Mouse (Mus musculus) macrophage (primary cell): ENCODE results near the gene Nfkbil1. TPM values are rescaled to one million over a fixed set of nuclear protein-coding genes. Genes with fewer than 3 reads are reported as not detected.

Source experiments
- H3K27ac ChIP-seq: fragments of 350-480 bp; formaldehyde crosslinking; 2 replicates; pipeline ENCODE4 v1.9.0; 2021
- H3K36me3 ChIP-seq: fragments of 350-480 bp; formaldehyde crosslinking; 2 replicates; pipeline ENCODE4 v1.9.0; 2021; ENCODE audit errors: inconsistent target
- H3K4me3 ChIP-seq: fragments of 350-480 bp; formaldehyde crosslinking; 2 replicates; pipeline ENCODE4 v1.9.0; 2021; ENCODE audit errors: inconsistent target
- H3K79me2 ChIP-seq: fragments of 350-480 bp; formaldehyde crosslinking; 2 replicates; pipeline ENCODE4 v1.9.0; 2021; ENCODE audit errors: inconsistent target
- WGBS: methylation state at CpG from one replicate; pipeline ENCODE4 v1.1.7; 2026; ENCODE audit warnings: inconsistent platforms; ENCODE audit not compliant: missing documents; 5-methylcytosine and 5-hydroxymethylcytosine counted together
- polyA plus RNA-seq: library from polyadenylated mRNA; stranded (reverse); fragments of 250-400 nt; gene quantifications from 3 replicates; pipeline ENCODE4 v1.2.4, GENCODE M21; 2018; ENCODE audit warnings: inconsistent platforms

Gene Nfkbil1
- polyA plus RNA-seq, 1 experiment from 2014 or later = 8.3 TPM

DNA sequence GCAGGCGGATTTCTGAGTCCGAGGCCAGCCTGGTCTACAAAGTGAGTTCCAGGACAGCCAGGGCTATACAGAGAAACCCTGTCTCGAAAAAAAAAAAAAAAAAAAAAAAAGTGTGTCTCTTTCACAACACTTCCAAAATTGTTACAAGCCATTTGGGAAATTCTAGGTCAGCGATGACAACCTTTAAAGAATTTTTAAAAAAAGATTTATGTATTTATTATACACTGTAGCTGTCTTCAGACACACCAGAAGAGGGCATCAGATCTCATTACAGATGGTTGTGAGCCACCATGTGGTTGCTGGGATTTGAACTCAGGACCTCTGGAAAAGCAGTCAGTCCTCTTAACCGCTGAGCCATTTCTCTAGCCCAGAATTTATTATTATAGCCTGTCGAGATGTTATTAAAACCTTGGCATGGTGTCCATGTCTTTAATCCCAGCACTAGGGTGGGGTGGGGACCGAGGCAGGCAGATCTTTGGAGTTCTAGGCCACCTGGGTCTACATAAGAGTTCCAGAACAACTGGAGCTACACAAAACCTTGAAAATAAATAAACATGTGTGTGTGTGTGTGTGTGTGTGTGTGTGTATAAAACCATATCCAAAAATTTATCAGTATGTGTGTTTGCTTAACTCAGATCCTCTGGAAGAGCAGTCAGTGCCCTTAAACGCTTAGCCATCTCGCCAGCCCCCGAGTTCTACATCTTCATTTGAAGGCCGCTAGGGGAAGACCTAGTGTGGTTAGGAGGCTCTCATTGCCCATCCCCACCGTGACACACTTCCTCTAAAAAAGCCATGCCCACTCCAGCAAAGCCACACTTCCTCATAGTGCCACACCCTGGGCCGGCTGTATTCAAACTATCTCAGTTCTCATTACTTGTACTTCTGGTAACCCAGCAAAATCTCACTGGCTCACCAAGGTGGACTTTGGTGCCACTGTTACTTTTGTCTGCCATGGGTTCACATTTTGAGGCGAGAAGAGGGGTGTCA, 23.2 kb upstream of the Nfkbil1 start:
- 28% methylated on average over 10 of the region's 14 CpGs for WGBS
- peaks cover 7% of the 10 kb centered on the region for H3K79me2 ChIP-seq
- peaks cover 3% of the 10 kb centered on the region; the same call in 1 of the 2 replicates for H3K36me3 ChIP-seq
- peak overlapping the region; percentile 98 for H3K27ac ChIP-seq
- no peak overlapping the region for H3K4me3 ChIP-seq

DNA sequence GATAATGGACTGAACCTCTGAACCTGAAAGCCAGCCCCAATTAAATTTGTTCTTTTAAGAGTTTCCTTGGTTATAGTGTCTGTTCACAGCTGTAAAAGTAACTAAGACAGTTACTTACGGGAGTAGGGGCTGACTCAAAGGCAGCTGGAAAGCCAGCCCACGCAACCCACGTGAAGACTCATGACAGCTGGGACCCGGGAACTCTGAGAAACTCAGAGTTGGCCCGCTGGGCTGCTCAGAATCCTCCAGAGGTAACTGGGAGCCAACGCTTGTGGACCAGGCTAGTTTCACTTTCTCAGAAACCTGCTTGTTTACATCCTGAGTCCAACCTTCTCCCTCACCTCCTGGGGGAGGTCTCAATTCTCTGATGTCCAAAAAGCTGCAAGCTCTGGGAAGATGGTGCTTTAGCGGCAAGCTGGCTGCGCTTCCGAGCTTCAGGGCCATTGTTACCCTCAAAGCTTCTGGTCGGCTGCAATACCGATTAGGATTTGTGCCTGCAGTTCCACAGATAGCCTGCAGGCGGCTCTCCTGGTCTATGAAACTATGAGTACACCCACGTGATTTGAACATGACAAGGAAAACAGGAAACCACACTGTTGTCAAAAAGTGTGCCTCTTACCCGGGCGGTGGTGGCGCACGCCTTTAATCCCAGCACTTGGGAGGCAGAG, 22.4 kb upstream of the Nfkbil1 start:
- H3K27ac ChIP-seq = peak overlapping the region; percentile 98
- H3K36me3 ChIP-seq = peaks cover 11% of the 10 kb centered on the region
- WGBS = 2% methylated on average over 12 of the region's 17 CpGs
- H3K79me2 ChIP-seq = no peaks in the 10 kb centered on the region
- peak overlapping the region; percentile 29 for H3K4me3 ChIP-seq

DNA sequence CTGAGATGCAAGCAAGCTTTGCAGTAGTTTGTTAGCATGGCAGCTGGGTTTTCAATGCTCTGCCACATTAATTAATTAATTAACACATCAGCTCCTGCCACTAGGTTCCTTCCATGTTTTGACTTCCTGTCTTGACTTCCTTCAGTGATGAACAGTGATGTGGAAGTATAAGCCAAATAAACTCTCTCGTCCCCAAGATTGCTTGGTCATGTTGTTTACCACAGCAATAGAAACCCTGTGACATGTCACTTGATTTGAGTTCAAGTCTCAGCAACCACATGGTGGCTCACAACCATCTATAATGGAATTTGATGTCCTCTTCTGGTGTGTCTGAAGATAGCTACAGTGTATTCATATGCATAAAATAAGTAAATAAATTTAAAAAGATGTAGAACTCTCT, 21.8 kb upstream of the Nfkbil1 start:
- WGBS = 0% methylated on average over 1 of the region's 1 CpGs
- Histone ChIP-seq H3K79me2 (no peaks in the 10 kb centered on the region), H3K27ac (peak overlapping the region; percentile 98), H3K4me3 (peak overlapping the region; percentile 29), H3K36me3 (peaks cover 17% of the 10 kb centered on the region)

DNA sequence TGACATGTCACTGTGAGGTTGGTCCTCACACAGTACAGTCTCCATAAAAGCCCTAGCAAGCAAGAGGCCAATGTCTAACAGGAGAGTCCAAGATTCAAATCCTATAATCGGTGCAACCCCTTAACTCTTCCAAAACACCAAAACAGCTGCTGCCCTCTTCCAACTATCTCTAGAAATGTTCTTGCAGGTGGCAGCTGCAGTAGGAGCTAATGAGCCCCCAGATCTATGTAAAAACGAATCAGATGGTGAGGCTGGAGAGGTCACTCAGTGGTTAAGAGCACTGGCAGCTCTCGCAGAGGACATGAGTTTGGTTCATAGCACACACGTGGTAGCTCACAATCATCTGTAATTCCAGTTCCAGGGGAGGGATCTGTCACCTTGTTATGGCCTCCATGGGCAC, 20.1 kb upstream of the Nfkbil1 start:
- 84% methylated on average over 4 of the region's 4 CpGs for WGBS
- Histone ChIP-seq H3K79me2 (no peaks in the 10 kb centered on the region; the same call in 1 of the 2 replicates), H3K36me3 (peaks cover 30% of the 10 kb centered on the region), H3K4me3 (no peak overlapping the region), H3K27ac (no peak overlapping the region)

DNA sequence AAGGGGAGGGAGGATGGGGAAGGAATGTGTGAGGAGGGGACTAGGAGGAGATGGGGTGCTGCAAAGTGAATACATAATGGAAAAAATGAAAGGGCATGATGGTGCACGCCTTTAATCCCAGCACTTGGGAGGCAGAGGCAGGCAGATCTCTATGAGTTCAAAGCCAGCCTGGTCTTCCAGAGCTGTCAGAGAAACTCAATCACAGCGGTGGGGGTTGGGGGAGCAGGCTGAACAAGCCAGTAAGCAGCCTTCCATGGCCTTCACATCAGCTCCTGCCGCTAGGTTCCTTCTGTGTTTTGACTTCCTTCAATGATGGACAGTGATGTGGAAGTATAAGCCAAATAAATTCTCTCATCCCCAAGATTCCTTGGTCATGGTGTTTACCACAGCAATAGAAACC, 19.7 kb upstream of the Nfkbil1 start:
- Histone ChIP-seq H3K36me3 (peaks cover 34% of the 10 kb centered on the region), H3K27ac (no peak overlapping the region), H3K79me2 (peaks cover 3% of the 10 kb centered on the region; the same call in 1 of the 2 replicates), H3K4me3 (no peak overlapping the region)
- 82% methylated on average over 3 of the region's 3 CpGs for WGBS

DNA sequence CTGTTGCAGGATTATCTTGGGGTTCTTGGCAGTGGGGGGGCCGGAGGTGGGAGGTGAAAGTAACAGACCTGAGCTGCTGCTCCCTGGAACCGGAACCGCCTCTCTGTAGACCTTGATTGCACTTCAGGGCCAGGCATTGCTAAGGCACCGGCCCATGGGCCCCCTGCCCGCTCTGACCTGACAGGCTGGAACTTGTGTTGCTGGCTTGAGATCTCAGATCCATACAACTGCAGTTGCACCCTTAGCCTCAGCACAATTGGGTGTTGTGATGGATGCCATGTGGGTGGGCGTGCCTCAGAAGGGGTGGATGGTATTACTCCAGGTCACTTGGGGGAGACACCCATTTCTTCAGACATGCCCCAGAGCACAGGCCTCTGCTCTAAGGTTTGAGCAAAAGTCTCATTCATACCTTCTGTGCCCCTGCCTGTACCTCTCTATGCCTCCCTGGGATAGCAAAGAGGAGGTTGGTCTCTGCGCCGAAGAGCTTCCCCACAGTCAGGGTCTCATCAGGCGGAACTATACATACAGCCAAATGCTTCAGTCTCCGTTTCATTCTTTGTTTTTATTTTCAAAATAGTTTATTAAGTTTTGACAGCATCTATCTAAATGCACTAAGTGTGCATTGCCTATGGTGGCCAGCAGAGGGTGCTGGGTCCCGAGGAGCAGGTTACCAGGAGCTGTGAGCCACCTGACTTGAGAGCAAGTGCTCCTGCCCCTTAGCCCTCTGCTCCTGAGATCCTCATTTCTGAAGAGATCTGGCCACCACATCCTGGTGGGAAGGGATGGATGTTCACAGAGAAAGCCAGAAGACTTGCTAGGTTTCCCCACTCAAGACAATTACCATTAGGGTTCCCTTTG, 18.9 kb upstream of the Nfkbil1 start:
- H3K79me2 ChIP-seq = peaks cover 10% of the 10 kb centered on the region; the same call in 1 of the 2 replicates
- no peak overlapping the region for H3K27ac ChIP-seq
- WGBS = 77% methylated on average over 10 of the region's 11 CpGs
- peaks cover 43% of the 10 kb centered on the region for H3K36me3 ChIP-seq
- no peak overlapping the region for H3K4me3 ChIP-seq

DNA sequence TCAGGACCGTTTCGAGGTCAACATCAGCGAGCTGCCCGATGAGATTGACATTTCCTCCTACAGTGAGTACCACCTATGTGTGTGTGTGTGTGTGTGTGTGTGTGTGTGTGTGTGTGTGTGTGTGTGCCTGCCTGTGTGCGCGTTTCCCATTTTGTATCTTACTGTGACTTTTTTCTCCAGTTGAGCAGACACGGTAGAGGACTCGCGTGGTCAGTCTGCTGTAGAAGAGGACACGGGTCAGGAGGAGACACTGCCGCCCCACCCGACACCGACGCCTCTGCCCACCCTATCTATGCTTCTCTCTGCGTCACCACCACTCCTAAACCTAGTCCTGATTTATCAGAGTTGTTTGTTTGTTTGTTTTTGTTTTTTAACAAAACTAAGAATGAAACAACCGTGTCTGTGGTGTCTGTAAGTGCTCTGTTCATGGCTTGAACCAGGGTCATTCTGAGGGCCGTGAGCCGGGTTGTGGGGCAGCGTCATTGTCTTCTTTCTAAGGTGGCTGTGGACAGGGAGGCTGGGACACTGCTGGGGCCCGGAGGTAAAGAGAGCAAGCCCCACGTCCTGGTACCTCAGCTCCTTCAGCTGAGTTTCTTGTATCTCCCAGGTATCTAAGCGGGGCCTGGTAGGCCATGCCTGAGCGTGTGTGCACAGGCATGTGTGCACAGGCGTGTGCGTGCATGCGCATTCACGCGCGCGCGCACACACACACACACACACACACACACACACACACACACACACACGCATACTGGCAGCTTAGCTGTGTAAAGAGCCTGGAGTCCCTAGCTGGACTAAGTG, 17.9 kb upstream of the Nfkbil1 start:
- Histone ChIP-seq H3K36me3 (peaks cover 53% of the 10 kb centered on the region), H3K4me3 (no peak overlapping the region)

DNA sequence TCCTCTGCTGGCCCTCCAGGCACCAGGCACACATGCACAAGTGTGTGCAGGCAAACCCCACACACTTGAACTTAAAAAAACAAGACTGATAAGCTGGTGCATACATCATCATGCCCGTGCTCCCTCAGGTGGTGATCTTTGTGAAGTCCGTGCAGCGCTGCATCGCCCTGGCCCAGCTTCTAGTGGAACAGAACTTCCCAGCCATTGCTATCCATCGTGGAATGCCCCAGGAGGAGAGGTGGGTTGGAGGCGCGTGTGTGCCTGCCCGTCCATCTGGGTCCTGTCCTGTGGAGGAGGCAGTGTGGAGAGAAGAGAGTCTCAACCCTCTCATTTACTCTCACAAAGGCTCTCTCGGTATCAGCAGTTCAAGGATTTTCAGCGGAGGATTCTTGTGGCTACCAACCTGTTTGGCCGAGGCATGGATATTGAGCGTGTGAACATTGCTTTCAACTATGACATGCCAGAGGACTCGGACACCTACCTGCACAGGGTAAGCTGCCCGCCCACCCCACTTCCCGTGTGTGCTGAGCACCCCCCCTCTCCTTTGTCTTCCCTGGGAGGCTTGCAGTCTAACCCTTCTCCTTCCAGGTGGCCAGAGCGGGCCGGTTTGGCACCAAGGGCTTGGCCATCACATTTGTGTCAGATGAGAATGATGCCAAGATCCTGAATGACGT, 17.2 kb upstream of the Nfkbil1 start:
- H3K27ac ChIP-seq = no peak overlapping the region
- 88% methylated on average over 18 of the region's 18 CpGs for WGBS
- no peak overlapping the region for H3K4me3 ChIP-seq
- H3K36me3 ChIP-seq = peaks cover 60% of the 10 kb centered on the region
- peaks cover 27% of the 10 kb centered on the region for H3K79me2 ChIP-seq

More for the DNA sequence above, 17.9 kb upstream of the Nfkbil1 start:
- 82% methylated on average over 13 of the region's 32 CpGs for WGBS
- Histone ChIP-seq H3K79me2 (peaks cover 20% of the 10 kb centered on the region), H3K27ac (no peak overlapping the region)

DNA sequence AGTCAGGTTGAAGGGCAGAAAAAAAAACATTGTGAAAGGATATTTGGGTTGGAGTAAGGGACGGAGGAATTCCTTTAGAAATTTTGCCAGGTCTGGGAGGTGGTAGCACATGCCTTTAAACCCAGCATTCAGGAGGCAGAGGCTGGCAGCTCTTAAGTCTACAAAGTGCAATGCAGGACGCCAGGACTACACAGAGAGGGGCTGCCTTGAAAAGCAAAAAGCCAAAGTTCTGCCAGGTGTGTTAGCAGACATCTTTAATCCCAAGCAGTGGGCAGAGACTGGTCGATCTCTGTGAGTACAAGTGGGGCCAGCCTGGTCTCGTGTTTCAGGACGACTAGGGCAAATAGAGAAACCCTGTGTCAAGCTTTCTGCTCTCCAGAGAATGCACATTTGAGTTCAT, 16.4 kb upstream of the Nfkbil1 start:
- H3K27ac ChIP-seq = no peak overlapping the region
- WGBS = 95% methylated on average over 5 of the region's 5 CpGs
- peaks cover 35% of the 10 kb centered on the region for H3K79me2 ChIP-seq
- peaks cover 68% of the 10 kb centered on the region for H3K36me3 ChIP-seq
- no peak overlapping the region for H3K4me3 ChIP-seq

DNA sequence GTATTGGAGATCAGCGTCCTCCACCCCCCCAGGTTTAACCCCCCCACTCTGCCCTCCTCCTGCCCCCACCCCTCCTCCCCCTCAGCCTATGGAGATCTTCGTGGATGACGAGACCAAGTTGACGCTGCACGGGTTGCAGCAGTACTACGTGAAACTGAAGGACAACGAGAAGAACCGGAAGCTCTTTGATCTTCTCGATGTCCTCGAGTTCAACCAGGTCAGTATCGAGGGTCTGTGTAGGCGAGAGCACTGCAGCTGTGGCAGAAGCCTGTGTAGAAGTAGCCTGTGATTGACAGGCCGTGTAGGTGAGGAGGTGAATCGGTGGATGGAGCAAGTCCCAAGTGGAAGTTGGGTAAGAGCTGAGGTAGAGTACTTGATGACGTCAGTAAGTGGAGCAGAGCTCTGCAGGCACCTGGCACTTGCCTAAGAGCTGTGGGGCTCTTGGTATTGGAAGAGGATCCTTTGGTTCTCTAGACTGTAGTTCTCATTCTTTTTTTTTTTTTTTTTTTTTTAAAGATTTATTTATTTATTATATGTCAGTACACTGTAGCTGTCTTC, 15.6 kb upstream of the Nfkbil1 start:
- H3K4me3 ChIP-seq = no peak overlapping the region
- H3K36me3 ChIP-seq = peaks cover 75% of the 10 kb centered on the region
- H3K79me2 ChIP-seq = peaks cover 43% of the 10 kb centered on the region
- no peak overlapping the region for H3K27ac ChIP-seq
- WGBS = 85% methylated on average over 15 of the region's 15 CpGs

DNA sequence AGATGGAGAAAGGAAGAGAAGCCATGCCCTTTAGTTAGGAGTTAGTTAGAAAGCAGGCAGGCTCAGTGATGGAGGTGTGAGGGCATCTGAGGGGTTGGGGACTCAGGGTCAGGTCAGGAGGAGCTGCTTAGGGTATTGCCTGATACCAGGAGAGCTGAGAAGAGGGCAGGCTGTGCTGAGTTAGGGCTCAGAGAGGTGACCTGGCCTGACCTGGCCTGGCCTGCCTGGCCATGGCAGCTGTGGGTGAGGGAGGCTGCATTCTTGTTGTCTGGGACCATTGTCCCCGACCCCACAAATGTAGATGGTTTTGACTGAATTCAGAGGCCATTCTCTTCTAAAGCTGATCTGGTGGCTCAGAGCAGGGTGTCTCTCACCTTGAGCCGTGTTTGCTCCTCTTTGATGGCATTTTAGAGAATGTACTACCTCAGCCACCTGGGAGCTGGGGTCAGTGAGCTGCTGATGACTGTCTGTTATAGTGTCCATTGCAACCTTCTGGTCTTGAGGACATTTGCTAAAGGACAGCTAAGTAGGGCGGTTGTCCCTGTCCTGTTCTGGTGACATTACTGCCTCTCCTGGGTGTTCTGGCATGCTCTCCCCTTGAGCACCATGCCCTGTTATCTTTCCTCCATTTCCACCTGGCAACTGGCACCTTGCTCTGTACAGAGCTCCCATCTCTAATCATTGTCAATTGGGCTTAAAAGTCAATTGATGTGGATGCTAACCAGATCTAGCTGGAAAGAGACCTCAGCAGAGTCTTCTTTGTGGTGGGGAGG, 14.9 kb upstream of the Nfkbil1 start:
- Histone ChIP-seq H3K4me3 (no peak overlapping the region), H3K27ac (no peak overlapping the region)

DNA sequence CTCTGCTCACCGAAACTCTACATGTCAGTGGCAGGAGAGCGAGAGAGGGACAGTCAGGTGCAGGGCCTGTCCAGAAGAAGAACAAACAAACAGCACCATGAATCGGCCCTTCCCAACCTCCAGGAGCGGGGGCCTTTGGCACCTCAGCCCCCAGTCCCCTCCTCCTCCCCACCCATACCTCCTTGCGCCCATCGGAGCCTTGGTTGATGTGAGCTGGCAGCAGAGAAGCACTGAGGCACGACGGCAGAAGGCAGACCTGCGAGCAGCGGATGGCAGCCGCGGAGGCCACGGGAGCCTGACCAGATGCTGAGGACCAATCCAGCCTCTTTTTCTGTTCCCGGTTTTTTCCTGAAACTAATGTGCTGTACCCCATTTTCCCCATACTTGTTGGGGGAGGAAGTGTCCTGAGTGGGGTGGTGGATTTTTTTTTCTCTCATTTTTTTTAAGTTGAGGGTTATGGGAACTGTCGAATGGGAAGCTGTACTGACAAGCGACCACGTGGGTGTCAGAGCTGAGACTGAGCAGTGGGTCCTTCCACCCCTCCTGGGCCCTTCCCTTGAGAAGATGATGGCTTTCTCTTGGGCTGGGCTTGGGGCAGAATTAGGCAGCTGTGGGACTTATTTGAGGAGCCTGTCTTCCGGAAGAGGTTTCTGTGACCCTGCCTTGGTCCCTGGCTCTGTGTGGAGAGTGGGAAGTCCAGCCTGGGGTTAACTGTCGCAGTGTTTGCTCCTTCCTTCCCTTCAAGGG, 14.0 kb upstream of the Nfkbil1 start:
- Histone ChIP-seq H3K4me3 (no peak overlapping the region), H3K79me2 (peaks cover 59% of the 10 kb centered on the region), H3K27ac (no peak overlapping the region), H3K36me3 (peaks cover 78% of the 10 kb centered on the region)
- 84% methylated on average over 17 of the region's 19 CpGs for WGBS

More for the DNA sequence above, 14.9 kb upstream of the Nfkbil1 start:
- WGBS = 92% methylated on average over 3 of the region's 3 CpGs
- Histone ChIP-seq H3K36me3 (peaks cover 76% of the 10 kb centered on the region), H3K79me2 (peaks cover 50% of the 10 kb centered on the region)
